Mouse (Mus musculus) B cell, adult 2 months (primary cell): ENCODE data around the gene Cpxm2.

Source experiments
- DNase-seq, 2 experiments: peaks; one replicate each; pipeline ENCODE4 v3.0.0; 2022

Cpxm2 gene

DNA sequence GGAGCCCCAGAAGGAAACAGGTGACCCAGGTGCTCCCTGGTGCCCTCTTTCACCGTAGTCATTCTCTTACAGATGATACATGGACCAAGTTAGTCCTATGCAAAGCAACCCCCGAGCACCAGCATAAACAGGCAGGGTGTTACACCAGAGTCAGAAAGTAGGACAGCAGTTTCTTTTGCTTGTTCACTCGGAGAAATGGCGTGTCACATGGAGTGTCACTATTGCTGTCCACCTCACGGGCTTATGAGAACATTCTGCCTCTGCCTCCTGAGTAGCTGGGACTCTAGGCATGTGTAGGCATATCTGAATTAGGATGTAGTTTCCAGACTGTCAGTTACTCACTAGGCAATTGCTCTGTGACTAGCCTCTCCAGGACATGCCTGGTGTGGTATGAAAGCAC lies 140.6 kb downstream of the Cpxm2 start:
- DNase-seq = no peak

DNA sequence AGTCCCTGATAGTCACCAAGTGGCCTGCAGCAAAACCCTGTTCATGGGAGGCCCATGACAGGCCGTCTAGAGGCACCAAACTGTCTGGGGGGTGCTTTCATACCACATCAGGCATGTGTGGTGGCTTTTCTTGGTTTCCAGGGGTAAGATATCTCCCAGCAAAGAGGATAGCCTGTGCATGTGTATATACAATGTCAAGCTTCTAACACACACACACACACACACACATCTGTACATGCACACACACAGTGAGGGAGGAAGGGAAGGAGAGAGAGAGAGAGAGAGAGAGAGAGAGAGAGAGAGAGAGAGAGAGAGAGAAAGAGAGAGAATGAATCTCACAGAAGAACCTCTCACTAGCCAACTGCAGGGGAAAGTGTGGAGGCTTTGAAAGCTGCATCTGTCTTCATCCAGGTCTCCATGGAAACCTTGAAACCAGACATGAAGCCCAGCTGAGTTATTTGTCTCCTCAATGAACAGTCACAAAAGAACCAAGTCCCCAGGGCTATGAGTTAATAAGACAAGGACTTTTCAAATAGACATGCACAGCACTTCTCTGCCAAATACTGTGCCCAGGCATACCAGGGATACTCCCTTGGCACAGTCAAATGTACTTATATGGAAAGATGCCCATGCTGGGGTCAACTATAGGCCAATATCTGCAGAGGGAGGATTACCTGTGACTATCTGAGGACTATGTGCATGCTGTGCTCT lies 141.4 kb downstream of the Cpxm2 start:
- DNase-seq = no peak

DNA sequence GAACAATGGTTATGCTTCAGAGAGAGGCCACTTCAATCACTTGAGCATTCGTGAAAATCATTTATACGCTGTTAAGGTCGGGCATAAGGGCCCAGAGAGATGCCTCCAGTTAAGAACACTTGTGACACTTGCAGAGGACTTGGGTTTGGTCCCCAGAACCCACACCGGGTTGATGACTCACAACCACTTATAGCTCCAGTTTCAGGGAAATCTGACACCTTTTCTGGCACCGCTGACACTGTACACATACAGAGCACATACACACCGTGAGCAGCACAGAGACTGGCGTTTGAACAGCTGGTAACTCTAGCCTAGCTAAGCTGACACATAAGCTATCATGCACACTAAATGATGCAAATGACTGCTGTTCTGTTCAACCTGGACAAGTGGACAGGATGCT lies 145.5 kb downstream of the Cpxm2 start:
- no peak for DNase-seq

DNA sequence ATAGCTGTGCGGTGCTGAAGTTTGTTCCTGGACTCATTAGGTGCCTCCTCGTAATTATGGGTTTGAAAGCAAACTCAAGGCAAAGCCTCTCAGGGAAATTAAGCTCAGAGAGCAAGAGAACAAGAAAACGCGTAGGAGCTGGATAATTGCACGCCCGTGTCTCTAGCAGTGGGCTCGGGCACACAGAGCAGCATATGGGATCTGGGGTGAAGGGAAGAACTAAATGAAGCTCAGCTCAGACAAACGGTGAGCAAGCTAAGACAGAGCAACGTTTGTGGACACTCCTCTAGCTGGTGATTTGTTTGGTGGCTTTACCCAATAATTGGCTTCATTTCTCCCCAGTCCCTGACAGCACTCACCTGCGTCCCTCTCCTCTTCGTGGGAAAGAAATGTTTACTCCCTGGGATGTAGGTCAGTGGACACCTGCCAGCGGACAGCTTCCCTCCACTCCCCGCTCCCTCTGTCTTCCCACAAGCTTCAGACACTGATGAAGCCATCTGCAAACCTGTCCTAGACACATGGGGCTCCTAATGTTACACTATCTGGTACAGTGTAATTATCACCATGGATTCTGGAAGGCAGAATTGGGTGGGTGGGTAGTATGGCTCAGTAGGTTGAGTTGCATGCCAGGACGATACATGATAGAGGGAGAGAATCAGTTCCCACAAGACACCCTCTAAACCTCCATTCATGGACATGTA lies 148.4 kb downstream of the Cpxm2 start:
- no peak for DNase-seq

DNA sequence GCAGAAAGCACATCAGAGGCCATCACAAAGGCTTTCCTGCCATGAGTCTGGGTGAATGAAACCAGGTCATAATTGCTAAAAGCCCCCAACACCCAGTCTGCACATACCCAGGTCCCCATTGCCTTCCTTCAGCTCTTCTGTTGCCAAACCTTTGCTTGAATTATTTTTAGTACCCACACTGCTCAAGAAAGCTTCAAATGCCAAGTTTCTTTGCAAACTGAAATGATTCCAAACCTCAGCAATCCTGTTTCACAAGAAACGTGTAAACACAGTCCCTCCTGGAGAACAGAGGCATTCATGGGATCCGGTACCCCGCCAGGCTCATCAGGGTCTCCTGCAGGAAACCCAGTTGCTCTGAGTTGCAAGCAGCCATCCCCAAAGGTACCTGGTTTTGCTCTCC lies 161.7 kb downstream of the Cpxm2 start:
- no peak for DNase-seq

DNA sequence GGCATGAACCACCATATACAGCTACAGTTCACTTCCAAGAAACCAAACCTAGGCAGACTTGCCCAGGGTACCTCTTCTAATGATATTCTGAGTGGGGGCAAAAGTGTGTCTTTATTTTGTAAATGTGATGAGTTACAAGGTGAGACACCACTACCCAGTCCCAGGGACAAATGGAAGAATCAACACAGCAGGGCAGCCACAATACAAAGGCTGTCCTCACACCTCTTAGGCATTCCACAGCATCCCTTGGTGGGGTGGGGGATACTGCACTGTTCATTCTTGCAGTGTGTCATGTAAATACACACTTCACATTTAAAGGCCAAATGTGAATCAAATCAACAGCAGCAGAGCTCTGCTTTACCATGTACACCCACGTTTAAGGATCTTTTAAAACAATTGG lies 162.3 kb downstream of the Cpxm2 start:
- DNase-seq = no peak

DNA sequence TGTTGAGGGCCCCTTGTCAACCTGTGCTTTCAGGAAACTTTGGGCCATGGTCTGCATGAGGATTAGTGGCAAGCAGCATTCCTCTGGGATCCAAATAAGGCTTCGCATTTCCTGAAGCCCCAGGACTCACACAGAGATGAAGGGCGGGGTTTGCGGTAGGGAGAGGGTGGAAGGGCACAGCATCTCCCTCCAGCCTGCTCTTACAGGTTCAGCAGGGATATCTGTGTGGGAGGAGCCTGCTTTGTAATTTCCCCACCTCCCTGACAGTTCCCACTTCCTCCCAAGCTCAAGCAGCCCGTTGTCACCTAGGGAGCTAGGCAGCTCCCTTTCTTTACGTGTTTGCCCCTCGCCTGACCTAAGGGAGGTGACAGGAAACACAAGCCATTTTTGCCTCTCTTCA lies 165.5 kb downstream of the Cpxm2 start:
- DNase-seq = no peak
